Mouse (Mus musculus) heart, adult 11 months (tissue): ENCODE results near the gene Pnpo.
A peak's percentile ranks its signal among the peaks of the same experiment; 100 is the strongest.

Experiments used
- DNase-seq: peaks from one replicate; pipeline ENCODE4 v3.0.0; 2022

The Pnpo gene

DNA sequence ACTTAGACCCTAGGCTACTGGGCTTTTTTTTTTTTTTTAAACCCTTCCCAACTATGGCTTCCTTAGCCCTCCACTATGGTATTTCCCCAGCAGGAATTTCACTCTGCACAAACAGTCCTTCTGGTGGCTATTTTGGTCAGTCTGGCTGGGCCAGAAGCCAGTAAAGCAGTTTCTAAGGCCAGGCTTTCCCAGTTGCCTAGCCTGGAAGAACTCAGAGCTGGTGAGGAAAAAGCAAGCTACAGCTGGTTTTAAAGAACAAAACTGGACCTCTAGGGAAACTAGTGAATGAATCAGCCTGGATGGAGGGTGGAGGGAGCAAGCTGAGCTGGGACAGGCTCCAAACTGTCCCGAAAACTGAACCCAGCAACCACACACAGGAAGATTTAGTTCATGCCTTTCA, 26.0 kb upstream of the Pnpo start:
- DNase-seq = peak; percentile 99

DNA sequence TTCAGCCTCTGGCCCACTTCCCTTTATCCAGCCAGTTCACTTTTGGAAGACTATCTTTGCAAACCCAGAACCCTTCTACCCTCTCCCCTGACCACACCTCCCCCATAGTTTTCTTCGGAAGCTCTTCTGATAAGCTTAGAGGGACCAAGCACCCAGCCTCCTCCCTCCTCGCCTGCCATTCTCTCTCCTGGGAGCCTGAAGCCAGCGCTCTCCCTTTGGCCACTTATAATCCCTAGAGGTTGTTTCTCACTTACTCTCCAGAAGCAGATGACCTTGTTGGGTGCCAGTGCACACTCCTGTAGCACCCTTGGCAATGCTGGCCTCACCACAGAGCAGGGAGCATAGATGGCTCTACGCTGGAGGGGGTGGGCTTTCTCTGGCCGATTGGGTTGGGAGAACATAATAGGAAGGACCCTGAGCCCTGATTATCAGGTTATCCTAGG, 25.5 kb upstream of the Pnpo start:
- DNase-seq = peak; percentile 98

DNA sequence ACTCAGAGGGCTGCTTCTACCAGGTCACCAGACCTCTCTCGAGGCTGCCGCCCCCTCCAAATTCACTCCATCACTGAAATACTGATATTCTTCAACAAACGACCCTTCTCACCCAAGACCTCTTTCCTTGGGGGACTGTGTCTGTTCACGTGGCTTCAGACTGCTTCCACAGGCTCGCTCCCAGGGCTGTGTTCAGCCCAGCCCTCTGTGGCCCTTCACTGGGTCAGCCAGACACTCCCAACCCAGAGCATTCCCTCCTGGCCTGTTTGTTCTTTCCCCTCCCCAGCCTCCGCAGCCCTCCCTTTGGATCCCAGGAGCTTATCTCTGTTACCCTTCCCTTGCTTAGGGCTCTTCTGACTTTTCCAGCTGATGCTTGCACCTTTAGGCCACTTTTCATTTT, 24.7 kb upstream of the Pnpo start:
- peak; percentile 97 for DNase-seq

DNA sequence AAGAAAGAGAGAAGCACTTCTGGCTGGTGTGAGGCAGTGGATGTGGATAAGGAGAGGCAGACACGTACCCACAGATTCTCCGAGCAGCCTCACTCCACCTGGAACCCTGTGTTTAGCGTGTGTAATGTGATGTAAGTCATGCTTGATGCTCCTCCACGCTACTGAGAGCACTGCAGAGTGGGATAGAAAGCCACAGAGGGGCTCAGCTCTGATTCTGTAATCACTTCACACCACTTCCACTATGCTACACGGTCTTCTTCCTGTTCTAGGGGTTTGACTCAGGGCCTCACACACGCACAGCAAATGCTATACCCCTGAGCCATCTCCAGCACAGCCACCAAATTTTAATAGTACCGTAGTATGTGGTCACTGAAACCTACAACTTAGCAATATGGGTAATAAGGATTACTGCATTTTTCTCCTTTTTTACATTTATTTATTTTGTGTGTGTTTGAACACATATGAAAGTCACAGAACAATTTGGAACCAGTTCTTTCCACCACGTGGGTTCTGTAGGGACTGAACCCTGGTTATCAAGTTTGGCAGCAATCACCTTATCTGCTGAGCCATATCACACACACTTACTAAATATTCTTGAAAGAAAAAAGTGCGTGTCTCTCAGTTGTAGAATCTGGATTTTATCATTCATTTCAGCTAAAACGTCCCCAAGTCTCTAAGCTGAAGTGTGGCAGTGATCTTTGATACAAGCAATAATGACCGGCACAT, 23.9 kb upstream of the Pnpo start:
- DNase-seq = no peak

DNA sequence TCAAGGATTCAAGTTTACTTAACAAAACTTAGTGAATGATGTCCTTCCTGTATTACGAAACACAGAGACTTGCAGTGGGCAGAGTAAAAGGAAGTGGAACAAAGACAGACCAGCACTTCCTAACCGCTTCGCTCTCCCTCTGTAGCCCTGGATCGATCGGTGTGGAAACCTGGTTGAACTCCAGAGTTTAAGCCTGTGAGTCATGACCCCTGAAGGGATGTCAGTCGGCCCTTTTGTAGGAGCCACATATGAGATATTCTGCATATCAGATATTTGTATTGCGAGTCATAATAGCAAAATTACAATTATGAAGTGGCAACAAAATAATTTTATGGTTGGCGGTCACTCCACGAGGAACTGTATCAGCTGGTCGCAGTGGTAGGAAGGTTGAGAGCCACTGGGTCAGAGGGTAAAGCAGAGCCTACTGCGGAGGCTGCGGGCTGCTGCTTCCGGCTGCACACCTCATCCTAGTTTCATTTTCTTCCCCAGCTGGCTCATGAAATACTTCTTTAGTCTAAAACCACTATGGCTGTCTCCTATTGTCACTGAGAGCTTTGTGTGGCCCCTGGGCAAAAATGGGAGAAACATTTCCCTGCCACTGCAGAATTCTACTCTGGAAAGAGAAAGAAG, 23.2 kb upstream of the Pnpo start:
- peak; percentile 95 for DNase-seq

DNA sequence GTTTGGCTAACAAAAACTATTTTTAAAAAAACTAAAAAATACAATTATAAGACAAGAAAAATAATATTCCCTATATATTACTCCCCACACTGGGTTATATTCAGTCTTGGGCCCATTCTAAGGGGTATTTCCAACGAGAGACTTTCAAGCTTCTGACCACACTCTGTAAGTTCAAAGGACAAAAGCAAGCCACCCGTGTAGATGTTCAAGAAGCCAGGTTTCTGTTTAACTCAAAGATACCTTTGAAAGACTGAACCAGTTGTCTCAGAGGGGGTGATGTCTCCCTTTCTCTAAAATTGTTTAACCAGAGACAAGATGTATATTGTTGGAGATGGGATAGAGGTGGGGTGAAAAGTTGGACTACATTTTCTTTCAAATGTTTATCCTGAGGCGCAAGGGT, 22.4 kb upstream of the Pnpo start:
- no peak for DNase-seq

DNA sequence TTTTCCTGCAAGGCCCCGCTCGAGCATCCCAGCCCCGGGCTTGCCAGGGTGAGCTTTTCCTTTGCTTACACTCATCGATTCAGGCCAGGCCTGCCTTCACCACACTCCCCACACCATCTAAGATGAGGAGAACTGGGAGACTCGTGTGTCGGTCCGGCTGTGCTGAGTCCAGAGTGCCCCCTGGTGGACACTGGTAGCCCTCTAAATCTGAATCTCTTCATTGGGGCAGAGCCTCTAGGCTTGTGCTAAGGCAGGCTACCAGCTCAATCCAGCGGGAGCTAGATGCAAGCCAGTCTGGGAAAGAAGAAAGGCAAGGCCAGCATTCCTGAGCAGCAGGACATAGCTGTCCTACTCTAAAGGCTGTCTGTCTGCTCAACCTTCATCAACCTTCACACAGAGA, 19.8 kb upstream of the Pnpo start:
- DNase-seq = peak; percentile 98

DNA sequence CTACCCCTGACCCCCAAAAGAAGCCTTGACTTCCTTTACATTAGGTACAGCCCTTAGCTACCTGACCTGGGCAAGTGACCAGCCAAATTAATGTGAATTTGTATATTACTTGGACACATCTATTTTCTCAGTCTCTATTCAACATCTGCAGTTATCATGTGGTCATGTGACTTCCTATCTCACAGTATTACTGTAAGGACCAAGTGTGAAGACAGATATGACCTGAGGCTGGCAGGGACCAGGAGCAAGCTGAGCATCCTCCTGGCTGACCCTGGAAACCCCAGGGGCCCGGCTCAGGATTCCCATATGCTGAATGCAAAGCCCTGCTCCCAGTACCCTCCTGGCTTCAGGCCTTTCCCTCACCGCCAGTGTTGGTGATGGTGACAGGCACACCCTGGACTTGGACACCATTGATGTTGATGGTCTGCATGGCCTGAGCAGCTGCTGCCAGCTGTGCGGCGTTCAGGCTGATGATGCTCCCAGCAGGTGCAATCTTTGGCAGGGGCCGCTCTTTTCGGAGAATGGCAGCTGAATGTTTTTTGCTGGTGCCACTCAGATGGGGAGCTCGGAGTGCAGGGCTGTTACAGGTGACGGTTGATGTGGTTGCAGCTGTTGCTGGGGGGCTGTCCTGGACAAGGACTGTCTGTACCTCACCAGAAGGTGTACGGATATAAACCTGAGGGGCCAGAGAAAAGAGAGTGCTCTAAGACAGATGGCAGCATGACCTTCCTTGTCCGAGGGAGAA, 13.4 kb upstream of the Pnpo start:
- DNase-seq = no peak

DNA sequence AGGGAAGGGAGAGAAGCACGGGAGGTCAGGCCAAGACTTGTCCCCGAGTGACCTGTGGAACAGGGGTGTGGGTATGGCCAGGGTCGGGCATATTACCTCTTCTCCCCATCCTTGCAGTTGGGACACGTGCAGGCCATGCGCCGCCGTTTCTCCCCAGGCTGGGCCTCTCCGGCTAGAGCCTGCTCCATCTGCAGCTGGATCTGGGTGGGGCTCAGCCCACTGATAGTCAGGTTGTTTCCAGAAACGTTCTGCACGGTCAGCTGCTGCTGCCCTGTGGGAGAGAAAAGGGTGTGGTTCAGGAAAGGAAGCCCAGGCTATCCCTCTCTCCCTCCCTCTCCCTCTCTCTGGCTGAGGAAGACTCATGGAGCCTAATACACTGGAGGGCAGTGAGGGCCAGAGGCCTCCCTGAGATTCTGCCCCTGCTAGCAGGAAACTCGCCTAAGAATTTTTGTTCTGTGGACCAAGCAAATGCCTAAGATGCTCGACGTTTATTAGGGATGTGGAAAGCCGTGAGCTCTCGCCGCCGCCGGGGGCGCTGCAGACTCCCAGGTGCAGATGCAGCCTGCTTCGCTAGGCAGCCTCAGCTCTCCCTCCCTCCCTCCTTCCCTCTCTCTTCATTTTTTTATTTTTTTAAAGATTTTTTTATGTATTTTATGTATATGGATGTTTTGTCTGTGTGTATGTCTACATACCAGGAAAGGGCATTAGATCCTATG, 12.4 kb upstream of the Pnpo start:
- DNase-seq = peak; percentile 96

DNA sequence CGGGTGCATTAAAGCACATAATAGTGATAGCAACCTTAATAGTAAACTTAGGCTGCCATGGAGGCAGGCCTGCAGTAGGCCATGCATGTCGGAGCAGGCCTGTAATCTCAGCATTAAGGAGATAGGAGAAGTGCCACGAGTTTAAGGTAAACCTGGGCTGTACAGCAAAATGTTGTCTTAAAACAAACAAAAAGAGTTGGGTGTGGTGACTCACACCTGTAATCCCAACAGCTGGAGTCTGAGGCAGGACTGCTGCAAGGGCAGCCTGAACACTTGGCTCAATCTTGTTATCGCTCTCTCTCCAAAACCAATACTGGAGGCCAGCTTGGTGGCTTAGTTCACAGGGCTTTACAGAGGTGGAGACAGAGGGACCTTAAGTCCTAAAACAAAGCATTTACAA, 11.3 kb upstream of the Pnpo start:
- DNase-seq = peak; percentile 86

DNA sequence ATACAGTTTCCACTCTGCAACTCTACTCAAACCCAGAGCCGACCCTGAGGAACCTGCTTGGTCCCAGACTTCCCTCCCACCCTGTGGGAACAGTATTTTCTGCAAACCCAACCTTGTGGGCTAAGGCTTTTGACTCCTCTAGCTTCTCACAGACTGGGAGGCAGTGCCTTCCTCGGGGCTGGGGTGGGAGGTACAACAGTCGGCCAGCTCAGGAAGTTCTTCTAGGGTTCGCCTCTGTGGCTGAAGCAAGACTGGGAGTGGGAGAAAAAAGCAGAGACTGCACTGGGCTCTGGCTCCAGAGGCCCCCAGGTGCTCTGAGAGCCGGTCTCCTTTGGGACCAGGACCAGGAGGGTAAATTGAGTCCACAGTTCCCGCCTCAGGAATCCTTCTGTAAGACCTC, 9.1 kb upstream of the Pnpo start:
- peak; percentile 83 for DNase-seq

DNA sequence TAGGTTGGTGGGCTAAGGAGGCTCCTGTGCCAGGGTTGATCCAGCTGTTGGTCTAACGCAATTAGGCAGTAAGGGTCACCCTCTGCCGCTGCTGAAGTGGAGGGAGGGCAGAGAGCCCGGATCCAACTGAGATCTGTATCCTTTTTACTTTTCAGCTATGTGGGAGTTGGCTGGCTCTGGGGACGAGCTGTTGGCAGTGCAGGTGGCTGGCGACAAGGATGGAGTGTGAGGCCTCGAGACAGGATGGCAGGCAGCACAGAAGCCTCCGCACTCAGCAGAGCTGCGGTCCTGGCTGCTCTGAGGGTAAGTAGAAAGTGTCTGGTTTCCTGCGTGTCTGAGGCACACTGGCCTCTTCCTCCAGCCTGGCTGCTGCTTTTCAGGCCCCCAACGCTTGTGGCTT, 8.6 kb upstream of the Pnpo start:
- DNase-seq = peak; percentile 77

DNA sequence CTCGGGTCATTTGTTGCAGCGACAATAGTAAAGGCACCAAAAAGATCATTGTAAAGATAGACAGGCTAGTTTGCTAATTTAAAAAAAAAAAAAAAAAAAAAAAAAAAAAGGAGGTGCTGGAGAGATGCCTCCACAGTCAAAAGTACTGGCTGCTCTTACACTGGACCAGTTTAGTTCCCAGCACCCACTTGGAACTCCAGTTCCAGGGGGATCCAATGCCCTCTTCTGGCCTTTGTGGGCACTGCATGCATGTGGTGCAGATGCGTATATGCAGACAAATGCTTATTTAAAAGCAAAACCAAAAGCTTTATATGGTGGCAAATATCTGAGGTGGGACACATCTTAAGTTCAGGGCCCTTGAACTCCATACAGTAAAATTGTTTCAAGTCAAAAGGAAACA, 7.0 kb upstream of the Pnpo start:
- no peak for DNase-seq

DNA sequence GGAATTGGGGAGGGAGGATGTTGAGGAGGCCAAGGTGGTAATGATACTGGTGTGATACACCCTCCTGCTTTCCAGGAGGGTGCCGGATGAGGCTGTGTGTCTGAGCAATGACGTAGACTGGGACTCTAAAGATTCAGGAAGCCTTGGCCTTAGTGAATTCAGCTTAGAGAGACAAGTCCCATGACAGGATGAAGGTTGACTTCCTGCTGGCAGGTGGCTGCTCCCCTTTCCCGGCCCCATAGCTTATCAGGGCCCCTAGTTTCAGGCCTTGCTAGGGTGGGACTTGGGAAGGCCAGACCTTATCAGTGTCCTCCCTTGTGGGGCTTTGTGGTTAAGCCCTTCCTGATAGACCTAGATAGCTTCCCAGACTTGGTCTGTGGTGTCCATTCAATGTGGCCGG, 4.1 kb upstream of the Pnpo start:
- peak; percentile 78 for DNase-seq

DNA sequence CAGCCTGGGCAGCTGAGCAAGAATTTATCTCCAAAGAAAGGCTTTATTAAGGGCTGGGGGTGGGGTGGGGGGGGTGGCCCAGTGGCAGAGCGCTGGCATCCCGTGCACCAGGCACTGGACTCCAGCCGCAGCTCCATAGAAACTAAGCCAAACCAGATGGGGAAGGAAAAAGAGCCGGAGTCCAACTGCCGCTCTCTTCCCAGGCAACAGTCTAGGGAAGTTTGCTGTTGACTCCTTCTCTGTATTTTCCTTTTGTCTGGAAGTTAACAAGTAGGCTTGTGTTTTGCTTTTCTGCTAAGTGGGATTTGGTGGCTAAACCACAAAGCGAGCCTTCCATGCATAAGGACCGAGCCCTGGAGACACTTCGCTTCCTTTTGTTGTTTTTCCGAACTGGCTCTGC, 2.7 kb upstream of the Pnpo start:
- DNase-seq = no peak

DNA sequence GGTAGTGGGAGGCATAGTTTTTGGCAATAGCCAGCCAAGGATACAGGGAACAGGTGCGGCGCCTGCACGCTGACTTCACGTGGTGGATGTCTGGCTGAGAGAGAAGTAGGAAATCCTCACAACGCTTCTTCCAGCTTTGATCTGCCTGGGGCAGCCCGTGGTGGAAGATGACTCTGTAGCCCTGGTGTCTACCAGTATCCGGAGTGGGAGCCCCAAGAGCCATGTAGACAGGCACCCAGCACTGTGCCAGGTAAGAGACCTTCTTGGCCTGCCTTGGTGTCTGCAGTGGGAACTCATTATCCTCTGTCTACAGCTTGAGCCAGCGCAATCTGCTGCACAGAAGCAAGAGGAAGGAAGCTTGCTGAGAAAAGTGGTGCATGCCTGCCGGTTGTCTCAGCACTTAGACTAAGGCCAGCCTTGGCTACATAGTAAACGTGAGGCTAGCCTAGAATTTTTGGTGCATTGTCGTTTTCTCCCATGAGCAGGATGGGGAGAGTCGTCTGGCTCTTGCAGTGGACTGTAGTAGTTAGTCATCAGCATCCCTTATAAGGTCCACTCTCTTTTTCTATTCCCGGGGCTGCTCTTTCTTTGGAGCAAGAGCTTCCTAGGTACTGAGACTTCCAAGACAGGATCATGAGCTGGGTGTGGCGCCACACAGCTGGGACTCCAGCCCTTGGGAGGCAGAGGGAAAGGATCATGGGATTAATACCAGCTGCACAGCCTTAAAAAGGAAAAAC, 1.2 kb upstream of the Pnpo start:
- peak; percentile 90 for DNase-seq

DNA sequence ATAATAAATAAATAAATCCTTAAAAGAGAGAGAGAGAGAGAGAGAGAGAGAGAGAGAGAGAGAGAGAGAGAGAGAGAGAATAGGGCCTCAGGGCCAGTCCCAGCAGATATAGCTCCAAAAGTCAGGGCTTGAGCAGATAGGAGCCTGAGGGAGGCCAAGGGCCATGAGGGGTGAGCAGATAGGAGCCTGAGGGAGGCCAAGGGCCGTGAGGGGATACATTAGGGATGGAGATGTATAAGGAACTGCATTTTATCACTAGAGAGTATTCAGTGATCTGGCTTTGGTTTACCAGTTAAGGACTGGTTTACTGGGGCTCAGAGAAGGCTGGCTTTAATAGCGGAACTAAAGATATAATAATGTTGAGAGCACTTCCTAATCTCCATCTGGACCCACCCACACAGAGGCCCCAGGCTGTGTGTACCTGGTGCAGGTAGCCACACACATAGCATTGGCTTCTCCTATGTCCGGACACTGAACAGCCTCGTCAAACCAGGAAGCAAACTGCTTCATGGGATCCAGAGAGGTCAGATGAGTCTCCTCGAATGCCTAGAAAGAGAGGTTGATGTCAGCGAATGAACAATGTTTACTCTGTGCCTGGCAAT, 1.7 kb downstream of the Pnpo start:
- no peak for DNase-seq

DNA sequence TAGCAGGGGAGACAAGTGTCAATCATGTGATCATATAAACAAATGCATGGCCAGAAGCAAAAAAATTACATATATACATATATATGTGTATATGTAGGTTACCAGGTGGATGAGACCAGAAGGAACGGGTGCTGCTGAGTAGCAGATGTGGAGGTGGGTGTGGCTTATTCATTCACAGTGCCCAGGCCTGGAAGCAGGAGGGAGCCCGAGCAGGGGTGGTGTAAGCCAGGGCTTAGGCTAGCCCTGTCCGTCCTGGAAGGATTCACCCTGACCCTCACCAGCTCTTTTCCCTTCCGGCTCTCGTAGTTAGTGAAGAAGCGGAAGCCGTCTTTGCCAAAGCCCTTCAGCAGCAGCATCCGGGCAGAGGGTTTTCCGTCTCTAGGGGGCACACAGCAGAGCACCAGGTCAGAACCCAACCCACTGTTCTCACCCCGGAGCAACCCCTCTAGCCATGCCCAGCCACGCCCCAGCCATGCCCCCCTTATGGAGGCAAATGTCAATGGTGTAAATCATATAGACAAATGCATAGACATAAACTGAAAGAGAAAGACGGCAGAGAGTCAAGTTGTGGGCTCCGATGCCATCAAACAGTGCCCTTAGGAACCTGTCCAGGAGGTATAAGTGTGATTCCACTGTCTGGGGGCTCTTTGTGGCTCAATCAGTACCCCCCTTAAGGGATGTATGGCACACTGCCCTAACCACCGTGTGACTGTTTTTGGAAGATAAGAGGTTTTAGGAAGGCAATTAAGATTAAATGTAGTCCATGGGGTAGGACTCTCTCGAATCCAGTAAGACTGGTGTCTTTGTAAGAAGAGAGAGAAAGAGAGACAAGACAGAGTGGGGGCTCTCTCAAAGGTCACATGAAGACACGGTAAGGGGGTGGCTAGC, 3.0 kb downstream of the Pnpo start:
- peak; percentile 87 for DNase-seq

DNA sequence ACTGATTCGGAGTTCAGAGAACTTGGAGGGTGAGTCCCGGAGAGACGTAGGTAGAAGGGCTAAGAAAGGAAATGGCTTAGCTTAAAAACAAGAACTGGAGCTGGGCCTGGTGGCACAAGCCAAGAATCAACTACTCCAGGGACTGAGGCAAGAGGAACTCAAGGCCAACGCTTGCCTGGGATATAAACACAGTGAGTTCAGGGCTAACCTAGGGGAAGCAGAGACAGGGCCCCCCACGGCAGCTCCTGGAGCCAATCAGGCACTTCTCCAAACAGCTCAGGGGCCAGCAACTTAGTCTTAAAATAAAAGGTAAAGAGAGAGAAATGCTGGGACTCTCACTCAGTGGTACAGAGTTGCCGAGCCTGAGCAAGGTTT, 5.4 kb downstream of the Pnpo start:
- peak; percentile 90 for DNase-seq

DNA sequence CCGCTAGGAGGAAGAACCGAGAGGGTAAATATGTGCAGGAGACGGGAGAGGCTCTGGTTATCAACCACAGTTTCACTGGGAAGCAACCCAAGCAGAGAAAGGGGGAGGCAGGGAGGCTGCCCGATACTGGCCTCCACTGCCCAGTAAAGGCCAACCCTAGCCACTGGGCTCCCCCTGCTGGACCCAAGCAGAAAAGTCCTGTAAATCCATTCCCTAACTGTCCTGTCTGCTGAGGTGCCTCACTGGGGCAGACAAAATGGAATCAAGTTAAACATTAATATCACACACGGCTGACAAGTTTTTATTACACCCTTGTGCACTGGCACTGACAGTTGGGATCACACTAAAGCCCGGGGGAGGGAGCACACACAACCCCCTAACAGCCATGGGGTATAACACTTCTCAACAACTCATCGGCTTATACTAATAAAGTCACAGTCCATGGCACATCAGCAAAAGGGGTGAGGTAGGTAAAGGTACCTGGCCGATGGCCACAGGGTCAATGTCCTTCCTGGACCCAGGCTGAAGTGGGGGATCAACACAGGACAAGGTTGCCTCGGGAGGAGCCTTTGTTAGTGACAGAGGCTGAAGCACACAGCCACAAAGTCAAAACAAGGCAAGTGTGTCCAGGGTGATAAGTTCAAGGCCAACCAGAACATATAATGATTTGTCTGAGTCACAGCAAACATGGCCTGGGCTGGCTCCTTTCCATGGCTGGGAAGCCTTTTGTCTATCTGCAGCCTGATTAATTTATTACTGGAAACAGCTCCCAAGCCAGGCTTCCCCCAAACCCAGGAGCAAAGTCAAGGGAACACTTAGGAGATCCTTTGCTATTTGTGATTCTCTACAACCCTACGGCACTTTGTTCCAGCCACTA, 6.0 kb downstream of the Pnpo start:
- DNase-seq = peak; percentile 96
